Mouse (Mus musculus) B cell, adult 67 days (primary cell): Measurements from ENCODE around the gene Fbxl15. TPM values are rescaled to one million over a fixed set of nuclear protein-coding genes. Genes with fewer than 3 reads are reported as not detected.

Source experiments
- total RNA-seq, 2 experiments: library from RNA; stranded (reverse); gene quantifications; 4 replicates each; pipeline ENCODE4 v1.2.4; 2023

Gene Fbxl15
- total RNA-seq: 1 to 10 TPM; 4.2 to 6.6 TPM

GRCm38 (mm10) chr19:46328081-46329030 lies at the start of gene Fbxl15:
TSS of gene Fbxl15 (plus strand) at chr19:46328184.

GRCm38 (mm10) chr19:46304216-46304841 lies 23.7 kb upstream of the Fbxl15 start, which contains the start of gene Nfkb2:
TSS of gene Nfkb2 (plus strand) at chr19:46304320.

GRCm38 (mm10) chr19:46326756-46327305 lies 1.2 kb upstream of the Fbxl15 start, which contains the start of gene Psd:
TSS of gene Psd (minus strand) at chr19:46327156.

GRCm38 (mm10) chr19:46338331-46338936 lies 10.4 kb downstream of the Fbxl15 start, which contains the start of gene Cuedc2:
TSS of gene Cuedc2 (minus strand) at chr19:46338702.

GRCm38 (mm10) chr19:46350168-46350932 lies 22.4 kb downstream of the Fbxl15 start, which contains the start of gene 2310034G01Rik:
TSS of gene 2310034G01Rik (minus strand) at chr19:46350302.

Other genes with a start within 250 kb of the Fbxl15 start
- not detected for gene Elovl3, start 196.3 kb upstream of the Fbxl15 start, total RNA-seq
- not detected for gene Pitx3, start 179.9 kb upstream of the Fbxl15 start, total RNA-seq
- gene Gbf1, start 175.7 kb upstream of the Fbxl15 start, total RNA-seq: 100 to 1,000 TPM; 112 to 124 TPM
- 100 to 1,000 TPM; 217 to 236 TPM for gene Nfkb2, start 23.9 kb upstream of the Fbxl15 start, total RNA-seq
- gene Psd, start 1.0 kb upstream of the Fbxl15 start, total RNA-seq: 1 to 10 TPM in 1 of 2 experiments, under 1 TPM in 1; 0.96 to 2.8 TPM
- gene Cuedc2, start 10.5 kb downstream of the Fbxl15 start, total RNA-seq: 10 to 100 TPM; 66.9 to 67.9 TPM
- gene Mfsd13a, start 12.9 kb downstream of the Fbxl15 start, total RNA-seq: under 1 TPM; 0.35 to 0.42 TPM
- not detected for gene 2310034G01Rik, start 22.1 kb downstream of the Fbxl15 start, total RNA-seq
- gene Actr1a, start 67.6 kb downstream of the Fbxl15 start, total RNA-seq: 100 to 1,000 TPM in 1 of 2 experiments, 10 to 100 TPM in 1; 95.6 to 104 TPM
- 10 to 100 TPM; 47.6 to 49.3 TPM for gene Sufu, start 68.7 kb downstream of the Fbxl15 start, total RNA-seq
- 10 to 100 TPM; 80.5 to 85.8 TPM for gene Trim8, start 173.5 kb downstream of the Fbxl15 start, total RNA-seq
- 10 to 100 TPM; 13.2 to 14.5 TPM for gene Arl3, start 245.0 kb downstream of the Fbxl15 start, total RNA-seq
- 10 to 100 TPM; 12.5 to 18.0 TPM for gene Sfxn2, start 245.2 kb downstream of the Fbxl15 start, total RNA-seq